Mouse (Mus musculus) embryonic facial prominence, embryonic 13.5 days (tissue): ENCODE results near the gene Fam83g. TPM values are rescaled to one million over a fixed set of nuclear protein-coding genes. Genes with fewer than 3 reads are reported as not detected.

Experiments
- ATAC-seq: fragments of 200-750 bp; cut with Nextera tagmentation; 2 replicates; pipeline ENCODE4 v1.8.0; 2017; ENCODE audit warnings: low read depth; ENCODE audit not compliant: insufficient number of reproducible peaks, insufficient read depth, low FRiP score, low TSS enrichment
- H3K27ac ChIP-seq: fragments of 300-500 bp; sonication (generic); 2 replicates; pipeline ENCODE4 v1.5.1; 2015; ENCODE audit warnings: moderate library complexity, mild to moderate bottlenecking, inconsistent platforms
- H3K27me3 ChIP-seq: fragments of 300-500 bp; sonication (generic); 2 replicates; pipeline ENCODE4 v1.6.1; 2015; ENCODE audit warnings: mild to moderate bottlenecking, inconsistent platforms
- H3K36me3 ChIP-seq: fragments of 300-500 bp; sonication (generic); 2 replicates; pipeline ENCODE4 v1.6.1; 2015; ENCODE audit warnings: mild to moderate bottlenecking, inconsistent platforms
- H3K4me1 ChIP-seq: fragments of 300-500 bp; sonication (generic); 2 replicates; pipeline ENCODE4 v1.6.1; 2015; ENCODE audit warnings: inconsistent platforms
- H3K4me2 ChIP-seq: fragments of 300-500 bp; sonication (generic); 2 replicates; pipeline ENCODE4 v1.6.1; 2015; ENCODE audit warnings: moderate library complexity, mild to moderate bottlenecking, inconsistent platforms
- H3K4me3 ChIP-seq: fragments of 300-500 bp; sonication (generic); 2 replicates; pipeline ENCODE4 v1.5.1; 2015; ENCODE audit warnings: mild to moderate bottlenecking, inconsistent platforms
- H3K9ac ChIP-seq: fragments of 300-500 bp; sonication (generic); 2 replicates; pipeline ENCODE4 v1.6.1; 2015; ENCODE audit warnings: mild to moderate bottlenecking, inconsistent platforms
- H3K9me3 ChIP-seq: fragments of 300-500 bp; sonication (generic); 2 replicates; pipeline ENCODE4 v1.6.1; 2016; ENCODE audit warnings: inconsistent platforms
- WGBS: fragments of 180-500 bp; shearing (Covaris S2); methylation state at CpG from one replicate; pipeline ENCODE4 v1.1.7; 2015; ENCODE audit warnings: mixed read lengths; 5-methylcytosine and 5-hydroxymethylcytosine counted together
- polyA plus RNA-seq: library from polyadenylated mRNA; unstranded; fragments of >200 nt; fragmentation: Nextera tagmentation; extraction: Ambion mirVana; gene quantifications from 2 replicates; pipeline ENCODE4 v1.2.1, GENCODE M21; 2015

Fam83g gene
- polyA plus RNA-seq, 1 experiment from 2014 or later, result 3.9 TPM

DNA sequence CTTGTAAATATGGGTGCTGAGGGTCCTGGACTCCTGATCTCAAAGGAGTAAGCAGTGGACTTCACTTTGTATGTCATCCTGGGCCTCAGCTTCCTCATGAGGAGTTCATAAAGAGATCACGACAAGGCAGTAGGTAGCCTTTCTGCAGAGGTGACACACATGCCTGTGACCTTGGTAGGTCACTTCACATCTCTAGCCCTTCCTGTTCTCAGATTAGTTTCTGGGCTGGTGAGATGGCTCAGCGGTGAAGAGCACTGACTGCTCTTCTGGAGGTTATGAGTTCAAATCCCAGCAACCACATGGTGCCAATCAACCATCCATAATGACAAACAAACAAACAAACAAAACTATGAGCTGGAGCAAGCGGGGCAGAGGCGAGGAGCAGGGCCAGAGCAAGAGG lies 6.2 kb upstream of the Fam83g start:
- Histone ChIP-seq H3K4me3 (no peak overlapping the region), H3K27ac (no peak overlapping the region), H3K9ac (no peak overlapping the region), H3K27me3 (peaks cover under 1% of the 10 kb centered on the region; the same call in 1 of the 2 replicates), H3K4me1 (peaks cover 36% of the 10 kb centered on the region), H3K9me3 (no peaks in the 10 kb centered on the region), H3K4me2 (no peak overlapping the region), H3K36me3 (no peaks in the 10 kb centered on the region)
- ATAC-seq, result no peak
- WGBS, result 80% methylated on average over 4 of the region's 4 CpGs

DNA sequence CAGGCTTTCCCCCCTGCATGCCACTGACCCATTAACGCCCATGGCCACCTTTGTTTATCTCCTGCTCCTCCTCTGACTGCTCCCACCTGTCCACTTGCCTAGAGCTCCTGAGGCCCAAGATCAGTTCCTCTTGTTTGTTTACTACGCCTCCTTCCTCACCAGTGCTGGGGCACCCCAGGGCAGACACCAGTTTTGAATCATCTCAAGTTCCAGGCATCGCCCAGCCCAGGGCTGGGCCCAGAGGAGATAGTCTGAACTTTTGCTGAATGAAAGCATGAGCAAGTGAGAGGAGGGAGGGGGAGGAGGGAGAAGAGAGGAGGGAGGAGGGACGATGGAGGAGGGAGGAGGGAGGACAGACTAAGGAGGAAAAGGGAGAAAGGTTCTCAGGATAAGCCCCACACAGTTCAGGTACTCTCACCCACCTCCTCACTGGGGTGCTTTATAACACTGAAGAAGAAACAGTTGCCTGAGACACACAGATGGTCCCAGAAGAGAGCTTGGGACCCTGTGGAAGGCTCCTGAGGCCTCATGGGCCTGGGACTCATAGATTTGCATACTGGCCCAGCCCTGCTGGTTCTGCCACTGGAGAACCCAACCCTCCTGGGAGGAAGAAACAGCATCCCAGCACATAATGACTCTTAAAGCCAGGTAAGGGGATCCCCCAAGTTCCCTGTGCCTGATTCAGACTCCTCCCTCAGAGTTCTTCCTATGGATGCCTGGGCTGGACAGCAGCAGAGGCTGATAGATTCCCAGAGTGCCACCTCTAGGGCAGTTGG lies 4.6 kb upstream of the Fam83g start:
- Histone ChIP-seq H3K4me1 (peaks cover 42% of the 10 kb centered on the region), H3K4me3 (no peak overlapping the region), H3K9ac (no peak overlapping the region), H3K9me3 (no peaks in the 10 kb centered on the region), H3K4me2 (no peak overlapping the region), H3K36me3 (no peaks in the 10 kb centered on the region), H3K27me3 (peaks cover 16% of the 10 kb centered on the region), H3K27ac (no peak overlapping the region)
- ATAC-seq, result no peak
- WGBS, result 50% methylated on average over 4 of the region's 4 CpGs

DNA sequence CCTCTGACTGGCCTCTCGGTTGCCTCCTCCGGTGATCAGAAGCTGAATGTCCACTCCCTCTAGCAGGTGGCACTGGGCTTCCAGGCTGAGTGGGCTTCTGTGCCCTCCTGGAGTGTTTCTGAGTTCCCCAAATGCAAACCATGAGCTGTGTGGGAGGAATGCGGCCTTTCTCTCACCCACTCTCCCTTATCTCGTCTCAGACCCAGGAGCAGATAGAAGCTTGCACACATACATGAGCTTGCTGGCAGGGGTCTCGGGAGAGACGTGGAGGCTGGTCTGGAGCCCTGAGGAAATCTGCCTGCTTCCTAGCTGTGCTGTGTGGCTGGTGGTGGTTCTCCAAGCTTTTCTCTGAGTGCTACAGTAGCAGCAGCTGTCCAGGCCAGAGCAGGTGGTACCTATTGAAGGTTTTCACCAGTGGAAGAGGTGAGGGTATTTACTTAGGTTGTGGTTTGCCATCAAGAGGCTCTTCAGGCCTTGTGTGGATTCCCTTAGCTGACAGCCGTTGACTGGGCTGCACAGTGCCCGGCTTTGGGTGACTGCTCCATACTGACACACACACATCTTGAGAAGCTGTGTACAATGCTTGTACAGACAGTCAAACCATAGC lies 1.3 kb downstream of the Fam83g start:
- peak overlapping the region; percentile 64; the same call in 1 of the 2 replicates for H3K9ac ChIP-seq
- H3K4me1 ChIP-seq, result peaks cover 28% of the 10 kb centered on the region
- ATAC-seq, result no peak
- peak overlapping the region; percentile 51 for H3K4me3 ChIP-seq
- 73% methylated on average over 8 of the region's 8 CpGs for WGBS
- no peaks in the 10 kb centered on the region for H3K9me3 ChIP-seq
- peak overlapping the region; percentile 75 for H3K4me2 ChIP-seq
- H3K36me3 ChIP-seq, result no peaks in the 10 kb centered on the region
- H3K27me3 ChIP-seq, result peaks cover 36% of the 10 kb centered on the region
- no peak overlapping the region for H3K27ac ChIP-seq

DNA sequence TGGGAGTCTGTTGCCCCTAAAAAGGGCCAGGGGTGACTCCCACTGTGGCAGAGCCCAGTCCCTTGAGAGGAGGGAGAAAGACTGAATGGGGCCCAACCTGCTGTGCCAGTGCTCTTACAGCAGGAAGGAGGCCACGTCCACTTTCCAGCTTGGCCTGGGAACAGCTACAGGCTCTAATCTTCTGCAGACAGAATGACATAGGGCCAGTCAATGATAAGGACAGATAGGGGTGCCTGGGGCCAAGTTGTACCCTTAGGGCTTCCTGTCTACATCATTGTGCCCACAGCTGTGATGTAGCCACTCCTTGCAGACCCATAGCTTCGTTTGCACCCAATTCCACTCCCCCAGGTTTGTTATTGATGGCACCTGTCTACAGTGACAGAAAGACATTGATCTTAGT lies 2.2 kb downstream of the Fam83g start:
- 48% methylated on average over 2 of the region's 2 CpGs for WGBS
- Histone ChIP-seq H3K9me3 (no peaks in the 10 kb centered on the region), H3K36me3 (no peaks in the 10 kb centered on the region), H3K27ac (no peak overlapping the region), H3K4me2 (no peak overlapping the region), H3K4me1 (peaks cover 28% of the 10 kb centered on the region), H3K4me3 (no peak overlapping the region), H3K9ac (no peak overlapping the region), H3K27me3 (peaks cover 36% of the 10 kb centered on the region)
- no peak for ATAC-seq

DNA sequence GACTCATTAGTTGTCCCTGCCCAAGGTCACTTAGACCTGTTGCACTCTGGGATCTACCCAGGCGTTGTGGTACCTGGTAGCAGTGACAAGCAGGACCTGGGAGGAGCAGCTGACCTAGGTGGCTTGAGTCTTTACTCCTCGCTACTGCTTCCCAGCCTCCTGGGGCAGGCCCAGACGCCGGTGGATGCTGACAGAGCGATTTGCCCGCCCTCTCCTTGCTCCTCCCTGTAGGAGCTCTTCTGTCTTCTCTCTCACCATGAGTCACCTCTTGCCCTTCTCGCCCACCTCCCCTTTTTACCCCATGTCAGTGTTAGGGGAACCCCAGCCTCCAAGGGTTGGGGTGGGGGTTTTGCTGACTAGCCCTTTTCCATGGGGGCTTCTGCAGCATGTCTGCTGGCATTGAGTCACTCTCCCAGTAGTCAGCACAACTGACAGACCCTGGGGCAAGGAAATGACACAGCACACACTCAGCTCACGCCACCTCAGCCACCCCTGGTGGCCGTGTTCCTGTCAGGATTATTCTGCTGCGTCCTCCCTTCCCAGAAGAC lies 3.1 kb downstream of the Fam83g start:
- Histone ChIP-seq H3K36me3 (no peaks in the 10 kb centered on the region), H3K4me1 (peaks cover 28% of the 10 kb centered on the region), H3K4me2 (0 out of 2 replicates have a peak overlapping the region, but pooled peaks have one; percentile 5), H3K27ac (peak overlapping the region; percentile 24; the same call in 1 of the 2 replicates), H3K27me3 (peaks cover 36% of the 10 kb centered on the region), H3K4me3 (no peak overlapping the region), H3K9me3 (no peaks in the 10 kb centered on the region), H3K9ac (no peak overlapping the region)
- WGBS, result 36% methylated on average over 10 of the region's 10 CpGs
- ATAC-seq, result no peak

DNA sequence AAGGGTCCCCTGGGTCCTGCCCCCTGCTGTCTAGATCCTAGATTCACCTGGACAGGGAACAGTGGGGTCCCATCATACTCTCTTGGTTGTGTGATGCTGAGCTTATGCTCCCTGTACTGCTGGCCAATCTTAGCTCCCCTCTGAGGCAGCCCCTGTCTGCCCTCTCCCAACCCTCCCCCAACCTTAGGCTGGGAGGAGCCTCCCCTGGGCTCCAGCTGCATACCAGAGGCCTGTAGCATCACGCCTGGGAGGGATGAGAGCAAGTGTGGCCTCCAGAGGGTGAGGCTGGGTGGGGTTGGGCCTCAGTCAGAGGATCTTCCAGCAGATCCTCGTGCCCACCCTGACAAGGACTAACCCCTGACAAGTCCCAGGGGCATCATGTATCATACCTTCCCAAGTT lies 3.7 kb downstream of the Fam83g start:
- Histone ChIP-seq H3K27ac (peak overlapping the region; percentile 24; the same call in 1 of the 2 replicates), H3K9ac (no peak overlapping the region), H3K4me3 (no peak overlapping the region), H3K4me1 (peaks cover 28% of the 10 kb centered on the region), H3K4me2 (no peak overlapping the region), H3K27me3 (peaks cover 36% of the 10 kb centered on the region), H3K36me3 (no peaks in the 10 kb centered on the region), H3K9me3 (no peaks in the 10 kb centered on the region)
- WGBS, result 33% methylated on average over 2 of the region's 2 CpGs
- ATAC-seq, result no peak

DNA sequence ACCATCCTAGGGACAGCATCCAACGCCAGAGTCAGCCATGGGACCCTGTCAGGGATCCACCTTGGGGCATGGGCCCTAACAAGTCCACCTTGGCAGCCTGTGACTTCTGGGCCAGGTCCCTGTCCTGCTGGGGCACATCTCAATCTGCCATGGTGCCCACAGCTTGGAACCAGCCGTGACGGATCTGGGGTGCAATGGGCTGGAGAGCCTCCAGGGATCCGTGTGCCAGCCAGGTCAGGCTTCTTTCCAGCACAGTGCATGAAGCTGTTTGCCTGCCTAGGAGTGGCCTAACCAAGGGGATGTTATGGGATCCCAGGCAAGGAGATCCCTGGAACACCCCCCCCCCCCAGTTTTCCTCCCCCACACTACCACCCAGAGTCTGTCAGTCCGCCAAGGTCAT lies 9.1 kb downstream of the Fam83g start:
- no peak overlapping the region for H3K4me2 ChIP-seq
- H3K4me3 ChIP-seq, result no peak overlapping the region
- WGBS, result 90% methylated on average over 5 of the region's 5 CpGs
- H3K36me3 ChIP-seq, result no peaks in the 10 kb centered on the region
- H3K9me3 ChIP-seq, result no peaks in the 10 kb centered on the region
- no peaks in the 10 kb centered on the region for H3K27me3 ChIP-seq
- H3K27ac ChIP-seq, result no peak overlapping the region
- no peaks in the 10 kb centered on the region for H3K4me1 ChIP-seq
- no peak overlapping the region for H3K9ac ChIP-seq
- ATAC-seq, result no peak

DNA sequence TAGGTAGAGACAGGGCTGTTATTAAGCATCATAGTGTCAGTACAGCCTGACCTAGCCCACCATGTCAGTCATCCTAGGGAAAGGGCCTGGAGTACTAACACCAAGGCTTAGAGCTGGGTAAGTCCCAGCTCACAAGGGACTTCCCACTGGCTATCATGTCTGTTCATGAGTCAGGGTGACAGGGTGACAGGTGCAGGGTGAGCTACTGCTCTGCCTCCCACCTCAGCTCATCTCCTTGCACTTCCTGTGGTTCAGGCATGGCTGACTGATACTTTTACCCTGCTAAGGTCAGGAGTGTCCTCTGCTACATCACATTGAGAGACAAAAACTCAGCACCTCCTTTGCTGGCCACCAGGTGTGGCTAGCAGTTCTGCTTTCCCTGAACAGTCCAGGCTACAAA lies 15.0 kb downstream of the Fam83g start:
- ATAC-seq, result no peak
- no peaks in the 10 kb centered on the region for H3K27me3 ChIP-seq
- H3K4me1 ChIP-seq, result 0 out of 2 replicates have a peak, but pooled peaks cover 4% of the 10 kb centered on the region
- H3K9me3 ChIP-seq, result no peaks in the 10 kb centered on the region
- no peak overlapping the region for H3K27ac ChIP-seq
- no peak overlapping the region for H3K9ac ChIP-seq
- no peaks in the 10 kb centered on the region for H3K36me3 ChIP-seq
- no peak overlapping the region for H3K4me2 ChIP-seq
- no peak overlapping the region for H3K4me3 ChIP-seq

DNA sequence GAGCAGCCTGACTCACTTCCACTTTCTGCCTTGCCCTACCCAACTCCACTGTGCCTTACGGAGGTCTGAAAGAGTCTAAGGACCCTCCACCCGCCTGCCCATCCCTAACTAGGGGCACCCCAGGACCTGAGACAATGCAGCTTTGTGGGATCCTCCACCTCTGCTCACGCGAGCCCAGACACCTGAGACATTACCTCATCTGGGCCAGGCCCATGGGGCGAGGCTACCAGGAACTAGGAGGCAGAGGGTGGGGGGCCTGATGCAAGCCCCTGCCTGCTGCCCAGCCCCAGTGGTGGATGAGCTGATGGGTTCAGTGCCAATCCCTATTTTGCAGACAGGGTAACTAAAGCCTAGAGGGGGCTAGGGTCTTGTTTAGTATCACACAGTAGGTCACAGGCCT lies 15.6 kb downstream of the Fam83g start:
- Histone ChIP-seq H3K27me3 (no peaks in the 10 kb centered on the region), H3K4me1 (0 out of 2 replicates have a peak, but pooled peaks cover 4% of the 10 kb centered on the region), H3K36me3 (no peaks in the 10 kb centered on the region), H3K4me3 (no peak overlapping the region), H3K27ac (no peak overlapping the region), H3K9me3 (no peaks in the 10 kb centered on the region), H3K4me2 (no peak overlapping the region), H3K9ac (no peak overlapping the region)
- 75% methylated on average over 5 of the region's 5 CpGs for WGBS
- no peak for ATAC-seq

DNA sequence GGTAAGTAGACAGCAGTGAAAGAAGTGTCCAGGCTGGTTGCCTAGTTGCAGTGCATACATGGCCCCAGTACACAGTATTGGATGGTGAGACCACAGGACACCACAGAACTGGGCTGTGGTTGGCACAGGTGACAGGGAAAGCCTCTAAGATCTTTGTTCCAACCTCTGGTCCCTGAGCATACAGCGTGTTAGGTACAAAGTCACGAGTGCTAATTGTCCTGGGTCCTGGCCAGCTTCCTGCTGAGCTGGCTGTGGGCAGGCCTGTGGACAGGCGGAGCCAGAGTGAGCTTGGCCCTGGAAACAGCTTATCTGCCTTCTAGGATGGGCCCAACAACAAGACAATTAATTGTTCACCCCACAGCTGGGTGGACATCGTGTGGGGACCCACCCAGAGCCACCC lies 16.0 kb downstream of the Fam83g start:
- no peak overlapping the region for H3K4me2 ChIP-seq
- ATAC-seq, result no peak
- 0 out of 2 replicates have a peak, but pooled peaks cover 4% of the 10 kb centered on the region for H3K4me1 ChIP-seq
- no peaks in the 10 kb centered on the region for H3K36me3 ChIP-seq
- no peaks in the 10 kb centered on the region for H3K9me3 ChIP-seq
- H3K4me3 ChIP-seq, result no peak overlapping the region
- no peak overlapping the region for H3K9ac ChIP-seq
- no peaks in the 10 kb centered on the region for H3K27me3 ChIP-seq
- no peak overlapping the region for H3K27ac ChIP-seq
- 69% methylated on average over 4 of the region's 4 CpGs for WGBS

DNA sequence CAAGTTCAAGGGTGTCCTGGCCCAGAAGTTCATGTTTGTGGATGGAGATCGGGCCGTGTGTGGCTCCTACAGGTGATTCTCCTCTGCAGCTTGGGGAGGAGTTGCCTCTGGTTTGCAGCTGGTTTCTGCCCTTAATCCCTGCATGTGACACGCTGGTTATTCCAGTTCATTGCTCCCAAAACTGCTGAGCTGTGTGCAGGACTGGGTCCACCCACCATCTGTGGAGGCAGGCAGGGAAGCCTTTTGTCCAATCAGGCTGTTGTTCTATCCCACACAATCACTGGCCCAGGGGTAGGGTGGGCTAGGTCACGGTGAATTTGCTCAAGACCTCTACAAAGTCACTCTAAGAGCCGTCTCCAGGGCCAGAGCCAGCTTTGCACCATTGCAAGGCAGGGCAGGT lies 17.8 kb downstream of the Fam83g start:
- Histone ChIP-seq H3K9me3 (no peaks in the 10 kb centered on the region), H3K4me1 (0 out of 2 replicates have a peak, but pooled peaks cover 4% of the 10 kb centered on the region), H3K27me3 (no peaks in the 10 kb centered on the region), H3K4me3 (no peak overlapping the region), H3K27ac (no peak overlapping the region), H3K36me3 (no peaks in the 10 kb centered on the region), H3K9ac (no peak overlapping the region), H3K4me2 (no peak overlapping the region)
- WGBS, result 57% methylated on average over 5 of the region's 5 CpGs
- ATAC-seq, result no peak

DNA sequence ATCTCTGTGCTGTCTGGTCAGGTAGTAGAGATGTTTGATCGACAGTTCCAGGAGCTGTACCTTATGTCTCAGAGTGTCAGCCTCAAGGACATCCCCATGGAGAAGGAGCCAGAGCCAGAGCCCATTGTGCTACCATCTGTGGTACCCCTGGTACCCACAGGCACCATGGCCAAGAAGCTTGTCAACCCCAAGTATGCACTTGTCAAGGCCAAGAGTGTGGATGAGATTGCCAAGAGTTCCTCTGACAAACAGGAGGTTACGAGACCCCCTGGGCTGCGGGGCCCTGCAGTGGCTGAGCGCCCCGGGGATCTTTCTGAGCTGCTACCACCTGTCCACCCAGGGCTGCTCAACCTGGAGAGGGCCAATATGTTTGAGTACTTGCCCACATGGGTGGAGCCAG lies 18.6 kb downstream of the Fam83g start:
- ATAC-seq, result no peak

More for the DNA sequence above, 18.6 kb downstream of the Fam83g start:
- Histone ChIP-seq H3K36me3 (no peaks in the 10 kb centered on the region), H3K27me3 (no peaks in the 10 kb centered on the region), H3K9me3 (no peaks in the 10 kb centered on the region), H3K27ac (no peak overlapping the region), H3K9ac (no peak overlapping the region), H3K4me1 (0 out of 2 replicates have a peak, but pooled peaks cover 4% of the 10 kb centered on the region), H3K4me2 (no peak overlapping the region), H3K4me3 (no peak overlapping the region)
- WGBS, result 94% methylated on average over 5 of the region's 5 CpGs
